Mouse (Mus musculus) adipocyte (in vitro differentiated cells): ENCODE data around the gene Tmem212.
"Not testable (repeated sequence)": the region's sequence is repeated elsewhere in the genome, so short reads cannot be mapped to it uniquely, and the experiment has no call there.

ENCODE experiments used
- DNase-seq: peaks from one replicate; pipeline ENCODE4 v3.0.0-alpha.2; 2016; ENCODE audit warnings: low spot score

Tmem212 gene

DNA sequence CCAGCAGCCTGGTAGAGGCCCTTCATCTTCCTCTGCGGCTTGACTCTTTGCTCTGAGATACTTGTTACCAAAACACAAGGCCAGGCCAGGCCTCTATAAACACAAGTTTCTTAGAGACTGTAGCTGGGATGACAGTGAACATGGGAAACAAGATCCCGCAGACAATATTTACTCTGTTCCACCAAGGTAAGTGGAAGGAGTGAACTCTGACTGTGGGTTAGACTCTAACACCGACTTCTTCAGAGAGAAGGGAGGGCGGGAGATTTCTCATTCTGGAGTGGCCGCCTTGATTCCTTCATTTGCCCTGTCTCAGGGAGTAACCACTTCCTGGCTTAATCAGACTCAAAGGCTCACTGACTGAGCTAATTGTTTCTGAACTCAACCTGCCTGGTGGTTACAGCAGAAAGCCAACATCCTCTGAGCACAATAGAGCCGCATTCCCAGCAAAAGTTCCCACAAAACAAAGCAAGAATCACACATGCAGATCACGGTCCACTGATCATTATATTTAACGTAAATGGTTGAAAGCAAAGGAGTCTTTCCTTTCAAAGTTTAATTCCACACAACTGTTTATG, at the start of gene Tmem212:
Tmem212 (minus strand) TSS at position 51 of the 575 bp plus-strand sequence.
- DNase-seq, result no peak

DNA sequence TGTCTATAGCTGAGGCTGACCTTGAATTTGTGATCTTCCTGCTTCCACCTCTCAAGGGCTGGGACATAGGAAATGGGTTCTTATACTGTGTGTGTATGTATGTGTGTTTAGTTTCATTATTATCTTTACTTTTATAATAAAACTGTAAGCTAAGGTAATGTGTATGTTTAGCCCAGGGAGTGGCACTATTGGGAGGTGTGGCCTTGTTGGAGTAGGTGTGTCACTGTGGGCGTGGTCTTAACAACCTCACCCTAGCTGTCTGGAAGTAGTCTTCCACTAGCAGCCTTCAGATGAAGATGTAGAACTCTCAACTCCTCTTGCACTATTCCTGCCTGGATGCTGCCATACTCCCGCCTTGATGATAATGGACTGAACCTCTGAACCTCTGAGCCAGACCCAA, 49.2 kb upstream of the Tmem212 start:
- DNase-seq, result not testable (repeated sequence)

DNA sequence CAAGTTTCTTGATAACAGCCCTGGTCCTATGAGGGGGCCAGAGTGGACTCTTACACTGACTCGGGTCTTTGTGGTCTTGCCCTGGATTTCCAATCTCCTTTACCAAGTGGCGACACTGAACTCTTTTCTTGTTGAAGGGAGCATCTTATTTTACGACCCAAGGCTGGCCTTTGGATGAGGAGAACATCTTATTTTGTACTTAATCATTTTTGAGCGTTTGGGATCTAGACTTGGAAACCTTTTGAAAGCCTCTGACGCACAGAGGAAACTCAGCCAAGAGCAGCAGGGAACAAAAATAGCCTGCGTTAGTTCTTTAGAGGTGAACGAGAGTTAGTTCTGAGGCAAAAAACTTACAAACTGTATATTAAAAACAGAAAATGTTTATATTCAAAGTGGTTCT, 46.8 kb upstream of the Tmem212 start:
- DNase-seq, result peak; percentile 24

GRCm38 (mm10) chr3:27941634-27942033, 45.5 kb upstream of the Tmem212 start:
- DNase-seq, result peak; percentile 56

DNA sequence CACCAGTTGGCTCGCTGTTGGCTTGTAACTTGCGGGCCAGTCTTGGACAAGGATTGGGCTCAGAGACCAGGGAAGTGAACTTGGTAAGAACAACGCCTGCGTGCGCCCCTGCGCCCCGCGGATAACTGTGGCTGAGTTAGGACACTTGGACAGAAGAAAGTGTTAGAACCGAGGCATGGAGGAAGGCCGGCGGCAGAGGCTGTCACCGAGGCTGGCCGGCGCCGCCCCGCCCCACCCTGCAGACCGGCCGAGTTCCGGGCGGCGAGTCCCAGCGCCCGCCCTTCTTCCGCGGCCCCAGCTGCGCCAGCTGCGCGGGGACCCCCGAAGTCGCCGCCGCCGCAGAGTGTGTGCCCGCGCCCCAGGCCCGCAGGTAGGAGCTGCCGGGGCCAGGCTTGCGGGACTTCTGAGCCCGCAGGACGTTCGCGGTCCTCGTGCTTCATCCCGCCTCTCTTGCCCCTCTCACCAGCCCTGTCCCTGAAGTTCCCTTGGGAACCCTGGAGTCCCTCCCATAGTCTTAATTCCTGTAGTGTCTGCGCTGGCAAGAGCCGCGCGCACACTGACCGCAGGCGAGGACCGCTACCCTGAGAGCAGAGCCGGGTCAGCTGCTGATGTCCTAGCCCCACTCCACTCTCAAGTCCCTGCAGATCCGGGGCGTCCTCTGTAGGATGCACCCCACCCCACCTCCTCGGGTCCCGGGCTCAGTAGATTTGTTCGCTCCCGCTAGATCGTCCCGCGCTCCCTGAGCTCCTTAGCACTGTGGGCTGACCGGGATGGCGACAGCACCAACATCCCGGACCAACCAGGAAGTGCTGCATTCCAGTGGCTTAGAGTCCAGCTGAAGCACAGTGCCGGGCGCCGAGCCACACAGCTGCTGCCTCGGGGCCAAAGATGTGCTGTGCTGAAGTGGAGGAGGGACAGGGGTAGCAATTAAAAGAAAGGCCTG, 42.5 kb upstream of the Tmem212 start, which contains the start of gene Pld1:
Pld1 (plus strand) TSS at position 315 of the 943 bp plus-strand sequence.
- DNase-seq, result peak; percentile 90

- DNase-seq, result peak; percentile 62
Measured at GRCm38 (mm10) chr3:27937144-27938110, 41.3 kb upstream of the Tmem212 start.

DNA sequence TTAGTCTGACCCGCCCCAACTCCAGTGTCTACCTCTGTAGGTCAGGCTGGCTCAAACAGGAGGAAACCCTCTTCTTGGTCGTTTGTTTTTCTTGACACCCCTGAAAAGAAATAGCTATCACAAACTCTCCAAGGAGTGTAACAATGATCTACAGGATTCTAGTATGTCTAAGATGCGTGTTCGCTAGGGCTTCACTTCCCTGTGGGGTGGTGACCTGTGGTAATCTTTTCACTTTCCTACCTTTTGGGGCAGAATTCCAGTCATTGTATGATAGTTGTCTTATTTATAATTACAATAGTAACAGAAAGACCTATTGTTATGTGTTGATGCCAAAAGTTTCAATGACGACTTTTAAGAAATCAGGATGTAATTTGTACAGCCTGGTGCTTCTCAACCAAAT, 40.6 kb upstream of the Tmem212 start:
- DNase-seq, result no peak

DNA sequence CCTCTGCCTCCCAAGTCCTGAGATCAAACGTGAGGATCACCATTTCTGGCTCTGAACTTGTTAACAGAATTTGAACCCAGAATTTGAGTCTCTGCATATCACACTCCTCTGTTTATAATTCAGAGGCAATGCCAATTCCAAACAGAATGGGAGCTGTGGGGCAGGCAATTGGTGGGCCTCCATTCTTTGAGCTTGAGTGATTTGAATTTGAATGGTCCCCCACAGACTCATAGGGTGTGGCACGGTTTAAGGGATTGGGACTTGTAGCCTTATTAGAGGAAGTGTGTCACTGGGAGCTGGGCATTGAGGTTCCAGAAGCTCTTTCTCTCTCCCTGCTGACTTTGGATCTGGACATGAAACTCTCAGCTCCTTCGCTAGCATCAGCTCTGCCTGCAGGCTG, 39.5 kb upstream of the Tmem212 start:
- DNase-seq, result no peak

DNA sequence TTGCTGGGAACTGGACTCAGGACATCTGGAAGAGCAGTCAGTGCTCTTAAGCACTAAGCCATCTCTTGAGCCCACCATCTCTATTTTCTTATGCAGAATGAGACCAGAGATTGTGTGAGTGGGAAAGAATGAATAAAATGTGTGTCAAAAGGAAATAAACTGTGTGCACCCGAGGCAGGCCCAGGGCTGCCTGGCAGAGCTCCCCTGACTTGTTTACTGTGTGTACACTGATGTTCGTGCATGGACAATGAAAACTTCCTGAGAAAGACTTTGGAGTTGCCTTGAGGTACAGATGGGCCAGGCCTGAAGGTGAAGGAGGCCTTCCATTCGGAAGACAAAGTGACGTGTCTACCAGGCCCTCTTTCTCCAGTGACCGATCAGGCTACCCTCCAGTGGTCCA, 36.2 kb upstream of the Tmem212 start:
- no peak for DNase-seq

DNA sequence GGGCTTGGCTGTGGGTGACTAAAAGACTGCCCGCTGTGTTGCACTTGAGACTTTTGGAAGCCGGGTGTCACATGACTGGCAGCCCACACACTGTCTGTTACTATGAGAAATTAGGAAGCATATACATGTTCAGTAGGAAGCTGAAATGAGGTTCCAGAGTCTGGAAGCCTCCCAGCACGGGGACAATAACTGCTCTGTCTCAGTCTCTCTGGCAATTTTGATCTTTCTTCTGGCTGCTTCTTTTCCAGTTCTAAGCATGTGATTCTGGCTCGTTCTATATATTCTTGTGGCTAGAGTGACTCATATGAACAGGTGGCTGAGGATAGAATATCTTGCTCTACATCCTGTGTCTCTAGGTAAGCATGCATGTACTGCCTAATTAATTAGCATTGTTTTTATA, 33.1 kb upstream of the Tmem212 start:
- no peak for DNase-seq

- DNase-seq, result no peak
Measured at GRCm38 (mm10) chr3:27924037-27924436, 27.9 kb upstream of the Tmem212 start.

DNA sequence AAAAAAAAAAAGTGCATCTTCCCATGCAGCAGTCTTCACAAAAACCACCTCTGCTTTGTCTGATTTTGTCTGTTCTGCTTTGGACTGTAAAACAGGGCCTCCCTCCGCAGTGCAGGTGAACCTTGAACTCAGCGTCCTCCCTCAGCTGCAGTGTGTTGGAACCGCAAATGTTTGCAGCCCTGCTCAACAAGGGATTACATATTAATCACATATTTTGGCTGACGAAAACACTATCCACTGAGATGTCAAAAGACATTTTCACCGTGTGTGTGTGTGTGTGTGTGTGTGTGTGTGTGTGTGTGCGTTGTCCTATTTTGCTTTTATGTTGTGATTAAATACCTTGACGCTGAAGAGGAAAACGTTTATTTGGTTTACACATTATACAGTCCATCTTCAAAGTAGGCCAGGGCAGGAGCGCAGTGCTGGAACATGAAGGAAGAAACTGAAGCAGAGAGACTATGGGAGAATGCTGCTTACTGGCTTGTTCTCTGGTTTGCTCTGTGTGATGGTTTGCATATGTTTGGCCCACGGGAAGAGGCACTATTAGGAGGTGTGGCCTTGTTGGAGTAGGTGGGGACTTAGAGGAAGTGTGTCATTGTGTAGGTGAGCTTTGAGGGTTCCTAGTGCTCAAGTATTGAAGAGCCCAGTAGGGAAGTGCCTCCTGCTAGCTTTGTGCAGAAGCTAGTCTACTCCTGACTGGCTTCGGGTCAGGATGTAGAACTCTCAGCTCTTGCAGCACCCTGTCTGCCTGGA, 25.3 kb upstream of the Tmem212 start:
- DNase-seq, result no peak

DNA sequence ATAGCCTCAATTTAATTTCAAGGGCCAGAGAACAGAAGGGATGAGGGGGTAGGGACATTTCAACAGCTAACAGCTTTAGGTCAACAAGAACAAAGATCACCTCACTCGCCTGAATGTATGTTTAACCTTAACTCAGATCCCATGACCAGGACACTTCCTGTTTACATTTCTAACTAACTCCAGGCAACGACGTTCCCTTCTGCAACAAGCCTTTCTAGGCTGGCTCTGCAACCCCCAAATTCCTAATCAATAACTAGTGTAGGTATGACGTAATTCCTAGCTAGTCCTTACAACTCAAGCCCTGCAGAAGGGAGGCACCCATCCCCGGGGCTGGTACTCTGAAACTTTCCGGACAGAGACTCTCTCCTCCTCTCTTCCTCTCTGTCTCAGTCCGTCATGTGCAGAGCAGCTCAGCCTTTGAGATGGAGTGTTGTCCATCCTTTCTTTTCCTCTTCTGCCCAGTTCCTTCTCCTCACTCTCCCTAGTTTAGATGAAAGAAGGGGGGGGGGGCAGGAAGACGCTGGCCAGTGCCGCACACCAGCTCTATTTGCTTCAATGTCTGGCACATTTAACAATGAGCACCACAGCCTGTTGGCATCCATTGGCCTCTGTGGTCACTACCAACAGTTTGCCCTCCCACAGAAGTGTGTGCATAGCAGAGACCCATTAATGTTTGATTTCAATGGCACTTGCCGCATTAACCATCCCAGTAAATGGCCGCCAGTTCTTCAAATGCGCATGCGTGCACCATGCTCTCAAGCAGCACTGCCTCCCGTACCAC, 22.7 kb upstream of the Tmem212 start:
- no peak for DNase-seq

DNA sequence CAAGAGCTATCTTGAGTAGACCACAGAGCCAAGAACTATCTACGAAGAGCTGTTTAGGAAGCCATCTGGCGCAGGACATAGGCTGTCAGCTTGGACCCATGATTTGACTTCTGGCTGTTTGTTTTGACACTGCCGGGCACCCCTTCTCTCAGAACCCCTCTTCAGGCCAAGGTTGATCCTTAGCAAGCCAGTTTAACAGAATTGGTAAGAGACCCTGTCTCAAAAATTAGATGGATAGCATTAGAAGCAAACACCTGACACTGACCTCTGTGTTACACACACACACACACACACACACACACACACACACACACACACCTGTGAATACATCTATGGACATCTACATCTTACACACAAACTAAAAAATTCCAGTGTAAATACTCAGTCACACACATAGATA, 12.8 kb upstream of the Tmem212 start:
- no peak for DNase-seq

DNA sequence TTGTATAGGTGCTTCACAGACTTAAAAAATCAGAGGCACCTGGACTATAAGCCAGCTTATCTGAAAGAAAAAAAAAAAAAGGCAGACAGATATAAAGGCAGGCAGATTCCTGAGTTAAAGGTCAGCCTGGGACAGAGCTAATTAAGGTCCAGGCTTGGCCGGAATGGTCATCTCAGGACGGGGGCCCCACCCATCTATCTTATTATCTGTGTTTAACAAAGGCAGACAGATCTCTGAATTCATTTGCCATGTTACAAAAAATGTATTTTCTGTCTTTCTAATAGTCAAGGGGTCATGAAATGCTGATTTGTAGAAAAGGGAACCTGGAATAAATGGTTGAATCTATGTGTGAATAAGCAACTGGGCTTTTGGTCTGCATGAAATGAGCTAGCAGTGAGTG, 12.1 kb upstream of the Tmem212 start:
- DNase-seq, result no peak

DNA sequence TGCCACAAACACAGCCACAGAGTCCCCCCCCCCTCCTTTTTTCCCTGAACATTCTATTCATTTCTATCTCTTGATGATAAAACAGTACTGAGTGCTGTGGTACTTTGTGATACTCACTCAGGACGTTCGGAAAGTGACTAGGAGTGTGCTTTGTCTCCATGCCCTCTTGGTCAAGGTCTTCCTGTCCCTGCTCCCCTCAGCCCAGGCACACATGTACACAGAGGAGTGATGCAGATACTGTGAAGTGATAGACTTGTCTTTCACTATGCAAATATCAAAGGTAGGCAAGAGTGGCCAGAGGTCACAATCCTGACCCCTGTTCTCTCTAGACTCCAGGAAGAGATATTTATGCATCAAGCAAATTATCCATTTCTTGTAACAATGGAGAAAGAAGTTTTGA, 11.1 kb upstream of the Tmem212 start:
- DNase-seq, result no peak

DNA sequence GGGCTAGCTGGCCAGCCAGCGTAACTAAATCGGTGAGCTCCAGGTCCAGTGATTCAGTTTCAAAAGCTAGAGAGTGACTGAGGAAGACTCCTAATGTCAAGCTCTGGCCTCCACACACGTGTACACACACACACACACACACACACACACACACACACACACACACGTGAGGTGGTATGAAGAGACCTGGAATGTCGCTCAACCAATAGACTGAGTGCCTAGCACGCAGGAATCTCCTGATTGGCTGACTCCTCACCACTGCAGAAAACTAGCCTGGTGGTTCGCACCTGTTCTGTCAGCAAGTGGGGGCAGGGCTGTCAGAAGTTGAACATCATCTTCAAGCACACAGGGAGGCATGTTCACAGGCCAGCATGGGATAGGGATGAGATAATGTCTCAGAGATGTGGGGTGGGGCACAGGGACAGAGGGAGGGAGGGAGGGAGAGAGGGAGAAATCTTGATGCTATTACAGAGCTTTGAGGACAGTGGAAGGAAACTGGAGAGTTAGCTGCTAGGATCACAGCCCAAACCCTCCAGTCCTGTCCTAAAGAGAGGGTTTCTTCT, 10.6 kb upstream of the Tmem212 start:
- no peak for DNase-seq

DNA sequence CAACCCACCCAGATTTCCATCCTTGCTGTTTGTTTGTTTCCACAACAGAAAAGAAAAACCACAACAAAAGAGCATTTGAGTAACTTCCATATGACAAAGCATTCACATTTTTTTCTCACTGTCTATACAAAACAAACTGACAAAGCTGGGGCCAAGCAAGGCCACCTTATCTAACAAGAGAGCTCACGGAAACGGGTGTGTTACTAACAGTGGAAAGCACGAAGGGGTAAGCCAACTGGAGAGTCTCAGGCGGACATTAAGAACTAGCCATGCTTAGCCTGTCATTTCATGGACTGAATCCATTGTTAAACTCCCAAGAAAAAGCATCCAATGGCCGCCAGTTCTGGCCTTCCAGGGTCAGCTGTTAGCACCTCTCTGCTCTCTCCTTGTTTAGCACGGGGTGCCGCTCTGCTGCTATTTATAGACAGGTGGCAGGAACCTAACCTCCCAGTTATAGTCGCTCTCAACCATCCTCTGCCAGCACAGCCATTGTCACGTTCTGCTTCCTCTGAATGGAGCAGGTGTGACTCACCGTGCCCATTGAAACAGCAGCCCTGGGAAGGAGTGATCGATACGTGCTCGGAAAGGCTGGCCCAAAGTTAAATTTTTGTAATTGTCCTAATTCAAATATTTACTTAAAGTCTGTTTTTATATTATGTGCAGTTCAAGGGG, 8.6 kb upstream of the Tmem212 start:
- no peak for DNase-seq

GRCm38 (mm10) chr3:27901846-27902245, 5.7 kb upstream of the Tmem212 start:
- DNase-seq, result no peak
